Mouse (Mus musculus) adipocyte (in vitro differentiated cells): Measurements from ENCODE around the gene Klhl8.

Source experiments
- DNase-seq: peaks from one replicate; pipeline ENCODE4 v3.0.0-alpha.2; 2016; ENCODE audit warnings: low spot score

Gene Klhl8

GRCm38 (mm10) chr5:103813997-103814542 lies 97.0 kb downstream of the Klhl8 start:
- no peak for DNase-seq

GRCm38 (mm10) chr5:103813291-103813690 lies 97.8 kb downstream of the Klhl8 start:
- DNase-seq, result no peak
